8 mouse cellular contexts compared by ENCODE assay signal in the genomic region with DNA sequence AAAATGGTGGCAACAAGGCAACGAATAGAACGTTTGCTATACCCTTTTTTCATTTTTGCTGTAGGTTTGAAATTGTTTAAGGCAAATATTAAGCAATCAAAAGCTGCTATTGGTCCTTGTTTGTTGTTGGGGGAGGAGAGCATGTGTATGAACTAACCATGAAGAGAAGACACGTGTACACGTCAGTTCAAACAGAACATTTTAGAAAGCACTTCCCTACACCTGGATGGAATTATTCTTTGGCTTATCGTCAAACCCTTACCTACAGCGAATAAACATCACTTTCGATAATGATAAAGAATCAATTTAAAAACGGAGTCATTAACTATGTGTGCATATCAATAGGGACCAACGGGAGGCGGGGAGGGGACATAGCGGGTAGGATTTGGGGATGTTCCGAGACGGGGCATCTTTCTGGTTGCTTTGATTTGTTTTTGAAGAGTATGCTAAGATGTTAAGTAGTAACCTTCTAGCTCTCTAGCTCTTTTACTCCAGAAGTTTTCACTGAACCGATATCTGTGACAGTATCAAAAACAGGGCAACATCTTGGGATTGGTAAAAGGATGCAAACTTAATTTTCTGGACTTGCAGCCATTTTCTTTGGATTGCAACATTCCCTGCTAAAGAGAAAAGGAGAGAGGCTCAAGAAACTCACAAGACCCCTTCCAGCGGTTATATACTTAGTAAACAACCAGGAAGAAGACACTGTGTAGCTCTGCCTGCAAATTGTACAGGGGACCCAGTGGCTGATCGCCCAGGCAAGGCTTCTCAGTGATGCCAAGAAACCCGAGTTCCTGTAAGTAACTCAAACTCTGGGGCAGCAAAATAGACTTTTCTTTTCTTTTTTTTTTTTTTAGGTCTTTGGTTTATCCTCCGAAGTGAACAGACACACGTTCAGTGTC. TPM values are rescaled to one million over a fixed set of nuclear protein-coding genes. Genes with fewer than 3 reads are reported as not detected.
DNase-seq lines count a peak whose midpoint lies in the region; ATAC-seq and TF ChIP-seq lines count a peak whose summit lies in the region.

No protein-coding gene starts in this region.

- intact Hi-C loops in left cerebral cortex, adult 2 months (cut with DNase I): loop anchor here (5.0 kb wide), 3 partner anchors 75 to 225 kb away; partner anchors contain the start of genes Gm16253 and Polr3gl

- no peaks in the 10 kb centered on the region for H3K4me1 ChIP-seq in heart, embryonic 14.5 days (ENCODE audit: control insufficient read depth in 2 of 2, insufficient read depth in 2 of 2, low read length in 2 of 2)
- peaks cover 3% of the 10 kb centered on the region; the same call in 1 of the 2 replicates for H3K4me1 ChIP-seq in liver, embryonic 11.5 days (replicated peaks; ENCODE audit: control insufficient read depth, insufficient read depth, low read length)
- peaks cover 4% of the 10 kb centered on the region; the same call in 1 of the 2 replicates for H3K4me1 ChIP-seq in stomach, embryonic 16.5 days (ENCODE audit: control insufficient read depth, insufficient read depth, low read length)

- DNase-seq in left cerebral cortex, adult 2 months (ENCODE audit: extremely low spot score in 1 of 2, low spot score in 2 of 2): no peak
- DNase-seq in left cerebral cortex, adult 18-20 months (ENCODE audit: low spot score in 2 of 2): no peak
- peak; percentile 39 for DNase-seq in NIH3T3 (ENCODE audit: low read depth)
- peak; percentile 38 for DNase-seq in liver, embryonic 11.5 days (ENCODE audit: low spot score)
- no peak for DNase-seq in spleen, postnatal 14 days (ENCODE audit: low spot score in 2 of 2)
- no peak for DNase-seq in urinary bladder, postnatal 10 days (ENCODE audit: low spot score)

- H3K36me3 ChIP-seq in heart, embryonic 14.5 days (ENCODE audit: control insufficient read depth, insufficient read depth, low read length): no peaks in the 10 kb centered on the region
- H3K36me3 ChIP-seq in liver, embryonic 11.5 days (ENCODE audit: control insufficient read depth, insufficient read depth, low read length): no peaks in the 10 kb centered on the region
- no peaks in the 10 kb centered on the region for H3K36me3 ChIP-seq in stomach, embryonic 16.5 days (ENCODE audit: control insufficient read depth, insufficient read depth, low read length)

- no peaks in the 10 kb centered on the region for H3K27me3 ChIP-seq in heart, embryonic 14.5 days (ENCODE audit: control insufficient read depth, insufficient read depth, low read length)
- no peaks in the 10 kb centered on the region for H3K27me3 ChIP-seq in liver, embryonic 11.5 days (replicated peaks; ENCODE audit: control insufficient read depth, insufficient read depth, low read length)
- no peaks in the 10 kb centered on the region for H3K27me3 ChIP-seq in stomach, embryonic 16.5 days (ENCODE audit: control insufficient read depth, insufficient read depth, low read length)

- WGBS in heart, embryonic 14.5 days: under 1% methylated on average over 19 of the region's 19 CpGs
- WGBS in liver, embryonic 11.5 days: under 1% methylated on average over 19 of the region's 19 CpGs
- under 1% methylated on average over 19 of the region's 19 CpGs for WGBS in stomach, embryonic 16.5 days

- TF ChIP-seq CTCF in left cerebral cortex, adult 2 months (IDR thresholded peaks at IDR 0.05): no peak

- H3K9ac ChIP-seq in heart, embryonic 14.5 days (ENCODE audit: low read length): peak overlapping the region; percentile 79
- H3K9ac ChIP-seq in liver, embryonic 11.5 days (ENCODE audit: low read depth, low read length): peak overlapping the region; percentile 76
- H3K9ac ChIP-seq in stomach, embryonic 16.5 days (ENCODE audit: low read length): peak overlapping the region; percentile 76

- peak overlapping the region; percentile 81 for H3K4me3 ChIP-seq in left cerebral cortex, adult 2 months
- H3K4me3 ChIP-seq in heart, embryonic 14.5 days (ENCODE audit: control insufficient read depth in 1 of 2, insufficient read depth in 1 of 2, low read depth in 1 of 2, low read length in 2 of 2): peak overlapping the region; percentile 62 to 89
- peak overlapping the region; percentile 73 for H3K4me3 ChIP-seq in liver, embryonic 11.5 days (ENCODE audit: low read depth, low read length)
- peak overlapping the region; percentile 72 for H3K4me3 ChIP-seq in stomach, embryonic 16.5 days (replicated peaks; ENCODE audit: low read length)

- H3K9me3 ChIP-seq in heart, embryonic 14.5 days (ENCODE audit: control insufficient read depth, low read length): no peaks in the 10 kb centered on the region
- H3K9me3 ChIP-seq in liver, embryonic 11.5 days (ENCODE audit: control insufficient read depth, low read length): no peaks in the 10 kb centered on the region
- H3K9me3 ChIP-seq in stomach, embryonic 16.5 days (replicated peaks; ENCODE audit: control insufficient read depth, low read length): no peaks in the 10 kb centered on the region

- no peak overlapping the region for H3K27ac ChIP-seq in left cerebral cortex, adult 2 months
- H3K27ac ChIP-seq in heart, embryonic 14.5 days (replicated peaks in 1 of 2; ENCODE audit: control insufficient read depth in 1 of 2, insufficient read depth in 1 of 2, low read depth in 2 of 2, low read length in 2 of 2): peak overlapping the region; percentile 74 to 89
- peak overlapping the region; percentile 67 for H3K27ac ChIP-seq in liver, embryonic 11.5 days (ENCODE audit: low read depth, low read length)
- peak overlapping the region; percentile 92 for H3K27ac ChIP-seq in stomach, embryonic 16.5 days (ENCODE audit: low read length)

- H3K4me2 ChIP-seq in heart, embryonic 14.5 days (ENCODE audit: low read length): peak overlapping the region; percentile 98
- H3K4me2 ChIP-seq in liver, embryonic 11.5 days: peak overlapping the region; percentile 97
- peak overlapping the region; percentile 96 for H3K4me2 ChIP-seq in stomach, embryonic 16.5 days (ENCODE audit: low read depth, low read length)

- ATAC-seq in heart, embryonic 14.5 days (ENCODE audit: insufficient number of reproducible peaks, insufficient read depth, low FRiP score, low read depth): no peak
- ATAC-seq in liver, embryonic 11.5 days (replicated peaks; ENCODE audit: low FRiP score): no peak
- ATAC-seq in stomach, embryonic 16.5 days (ENCODE audit: insufficient read depth, low FRiP score): no peak

RNA-seq across cellular contexts. Expression of gene Hfe2, which starts 22.5 kb away (rescaled TPM):
- total RNA-seq in left cerebral cortex, adult 2 months (2021): 1 to 10 TPM; 1.7 to 1.8 TPM
- 1 to 10 TPM; 1.3 to 1.5 TPM for total RNA-seq in left cerebral cortex, adult 18-20 months (2021)
- 10.8 and 11.7 TPM in 2 replicates for polyA plus RNA-seq in heart, embryonic 14.5 days (2014; fragmentation: Nextera tagmentation; extraction: Ambion mirVana)
- 0.19 and 0.32 TPM in 2 replicates for polyA plus RNA-seq in liver, embryonic 11.5 days (2014; fragmentation: Nextera tagmentation; extraction: Ambion mirVana)
- 0.50 and 3.8 TPM in 2 replicates for polyA plus RNA-seq in stomach, embryonic 16.5 days (2015; fragmentation: Nextera tagmentation; extraction: Ambion mirVana)

RNA-seq across cellular contexts. Expression of gene BC107364, which starts 50.3 kb away (rescaled TPM):
- total RNA-seq in left cerebral cortex, adult 2 months (2021): not detected
- not detected for total RNA-seq in left cerebral cortex, adult 18-20 months (2021)
- 0.66 and 1.0 TPM in 2 replicates for polyA plus RNA-seq in heart, embryonic 14.5 days (2014; fragmentation: Nextera tagmentation; extraction: Ambion mirVana)
- polyA plus RNA-seq in liver, embryonic 11.5 days (2014; fragmentation: Nextera tagmentation; extraction: Ambion mirVana): not detected in 2 replicates
- 0.17 and 0.29 TPM in 2 replicates for polyA plus RNA-seq in stomach, embryonic 16.5 days (2015; fragmentation: Nextera tagmentation; extraction: Ambion mirVana)

RNA-seq across cellular contexts. Expression of gene Txnip, which starts 55.3 kb away (rescaled TPM):
- 10 to 100 TPM; 22.4 to 28.2 TPM for total RNA-seq in left cerebral cortex, adult 2 months (2021)
- total RNA-seq in left cerebral cortex, adult 18-20 months (2021): 10 to 100 TPM; 19.4 to 25.9 TPM
- 257 and 262 TPM in 2 replicates for polyA plus RNA-seq in heart, embryonic 14.5 days (2014; fragmentation: Nextera tagmentation; extraction: Ambion mirVana)
- 41.1 and 44.0 TPM in 2 replicates for polyA plus RNA-seq in liver, embryonic 11.5 days (2014; fragmentation: Nextera tagmentation; extraction: Ambion mirVana)
- polyA plus RNA-seq in stomach, embryonic 16.5 days (2015; fragmentation: Nextera tagmentation; extraction: Ambion mirVana): 164 and 179 TPM in 2 replicates

Comparison
In these comparisons a context has a peak if more than half of its experiments do, and no peak if none do; other contexts are left out.
1. DNase-seq: peak in NIH3T3 (single experiment) and liver, embryonic 11.5 days (single experiment); none in left cerebral cortex, adult 2 months (0 of 2), left cerebral cortex, adult 18-20 months (0 of 2), spleen, postnatal 14 days (0 of 2) and urinary bladder, postnatal 10 days (single experiment).
2. Peak in every context shown above with its lines, with median percentiles within 50 percentile points of each other: H3K4me3 ChIP-seq, H3K4me2 ChIP-seq and H3K9ac ChIP-seq.